Mouse (Mus musculus) MEL (cell line): ENCODE measurements around the gene 4931409K22Rik. TPM values are rescaled to one million over a fixed set of nuclear protein-coding genes. Genes with fewer than 3 reads are reported as not detected.

Experiments used
- DNase-seq: peaks from one replicate; pipeline ENCODE4 v3.0.0; 2011; ENCODE audit warnings: low read depth, low spot score
- H3K27ac ChIP-seq: 2 replicates; pipeline ENCODE4 v1.5.1; 2012; ENCODE audit warnings: low read depth, mild to moderate bottlenecking, control low read depth, low read length, moderate library complexity; ENCODE audit not compliant: control insufficient read depth
- H3K27me3 ChIP-seq, 2 experiments: fragments of 150-350 bp in 1 of 2; sonication (generic) in 1 of 2; 2 replicates each; pipeline ENCODE4 v1.6.1; 2012; ENCODE audit warnings: low read length in 2 of 2, mild to moderate bottlenecking in 2 of 2, improper control_type of control experiment in 1 of 2, moderate library complexity in 1 of 2; ENCODE audit not compliant: insufficient read depth in 2 of 2, control insufficient read depth in 1 of 2
- H3K36me3 ChIP-seq, 2 experiments: 2 replicates each; pipeline ENCODE4 v1.6.1; 2012 to 2014; ENCODE audit warnings: low read length in 2 of 2, improper control_type of control experiment in 1 of 2, inconsistent platforms in 1 of 2, mild to moderate bottlenecking in 1 of 2; ENCODE audit not compliant: insufficient read depth in 2 of 2, control insufficient read depth in 1 of 2
- H3K4me1 ChIP-seq, 2 experiments: fragments of 150-350 bp in 1 of 2; sonication (generic) in 1 of 2; 2 replicates each; pipeline ENCODE4 v1.6.1; 2012; ENCODE audit warnings: low read length in 2 of 2, improper control_type of control experiment in 1 of 2, mild to moderate bottlenecking in 1 of 2; ENCODE audit not compliant: insufficient read depth in 2 of 2, control insufficient read depth in 1 of 2
- H3K4me3 ChIP-seq, 2 experiments: fragments of 150-350 bp in 1 of 2; sonication (generic) in 1 of 2; 2 replicates each; pipeline ENCODE4 v1.5.1; 2012; ENCODE audit warnings: low read depth in 2 of 2, low read length in 2 of 2, mild to moderate bottlenecking in 2 of 2, moderate library complexity in 2 of 2, control low read depth in 1 of 2, improper control_type of control experiment in 1 of 2; ENCODE audit not compliant: control insufficient read depth in 1 of 2, insufficient read depth in 1 of 2
- H3K79me2 ChIP-seq: 2 replicates; pipeline ENCODE4 v1.6.1; 2012; ENCODE audit warnings: mild to moderate bottlenecking, low read length, moderate library complexity; ENCODE audit not compliant: control insufficient read depth, poor library complexity, insufficient read depth
- H3K9ac ChIP-seq: 2 replicates; pipeline ENCODE4 v1.6.1; 2012; ENCODE audit warnings: low read depth, mild to moderate bottlenecking, control low read depth, low read length, moderate library complexity; ENCODE audit not compliant: control insufficient read depth, poor library complexity, severe bottlenecking
- H3K9me3 ChIP-seq: fragments of 150-350 bp; sonication (generic); replicated peaks from 2 replicates; pipeline ENCODE4 v1.6.1; 2012; ENCODE audit warnings: mild to moderate bottlenecking, low read length, improper control_type of control experiment, moderate library complexity; ENCODE audit not compliant: insufficient read depth
- CHD1 ChIP-seq: IDR thresholded peaks from 2 replicates; pipeline ENCODE4 v1.6.1; 2012; ENCODE audit warnings: low read depth, mild to moderate bottlenecking, inconsistent platforms, low read length, improper control_type of control experiment
- CHD2 ChIP-seq: IDR thresholded peaks from 2 replicates; pipeline ENCODE4 v1.6.1; 2011; ENCODE audit warnings: low read length, improper control_type of control experiment
- CTCF ChIP-seq, 3 experiments: IDR thresholded peaks in 2 of 3; conservative IDR thresholded peaks in 1 of 3; 2 replicates each; pipeline ENCODE4 v1.5.1; 2011 to 2012; ENCODE audit warnings: low read length in 3 of 3, low read depth in 2 of 3, mild to moderate bottlenecking in 2 of 3, improper control_type of control experiment in 1 of 3, inconsistent platforms in 1 of 3, mixed read lengths in 1 of 3, moderate library complexity in 1 of 3; ENCODE audit not compliant: control insufficient read depth in 1 of 3, insufficient read depth in 1 of 3, poor library complexity in 1 of 3, severe bottlenecking in 1 of 3
- E2F4 ChIP-seq: IDR thresholded peaks from 2 replicates; pipeline ENCODE4 v1.6.1; 2011; ENCODE audit warnings: low read depth, low read length, improper control_type of control experiment, borderline replicate concordance
- GATA1 ChIP-seq: IDR thresholded peaks from 2 replicates; pipeline ENCODE4 v1.6.1; 2011; ENCODE audit warnings: low read depth, low read length, improper control_type of control experiment
- HCFC1 ChIP-seq: IDR thresholded peaks from 2 replicates; pipeline ENCODE4 v1.6.1; 2012; ENCODE audit warnings: low read depth, mild to moderate bottlenecking, inconsistent platforms, low read length, improper control_type of control experiment, moderate library complexity
- KAT2A ChIP-seq: conservative IDR thresholded peaks from 2 replicates; pipeline ENCODE4 v1.6.1; 2012; ENCODE audit warnings: low read depth, low read length, improper control_type of control experiment, inconsistent platforms
- MAX ChIP-seq: IDR thresholded peaks from 2 replicates; pipeline ENCODE4 v1.6.1; 2011; ENCODE audit warnings: low read length, improper control_type of control experiment
- MAZ ChIP-seq: IDR thresholded peaks from 2 replicates; pipeline ENCODE4 v1.6.1; 2012; ENCODE audit warnings: low read depth, mild to moderate bottlenecking, inconsistent platforms, low read length, improper control_type of control experiment
- MXI1 ChIP-seq: IDR thresholded peaks from 2 replicates; pipeline ENCODE4 v1.6.1; 2011; ENCODE audit warnings: mild to moderate bottlenecking, low read depth, low read length, improper control_type of control experiment
- MYB ChIP-seq: IDR thresholded peaks from 2 replicates; pipeline ENCODE4 v1.6.1; 2011; ENCODE audit warnings: mild to moderate bottlenecking, low read depth, low read length, improper control_type of control experiment
- MYC ChIP-seq: IDR thresholded peaks from 2 replicates; pipeline ENCODE4 v1.6.1; 2011; ENCODE audit warnings: low read depth, mild to moderate bottlenecking, low read length, improper control_type of control experiment, moderate library complexity
- POLR2A ChIP-seq, 2 experiments: IDR thresholded peaks; 2 replicates each; pipeline ENCODE4 v1.6.1; 2011 to 2012; ENCODE audit warnings: low read length in 2 of 2, mild to moderate bottlenecking in 2 of 2, control low read depth in 1 of 2, improper control_type of control experiment in 1 of 2, low read depth in 1 of 2, moderate library complexity in 1 of 2; ENCODE audit not compliant: control insufficient read depth in 1 of 2, insufficient read depth in 1 of 2, poor library complexity in 1 of 2
- POLR2AphosphoS2 ChIP-seq: IDR thresholded peaks from 2 replicates; pipeline ENCODE4 v1.6.1; 2011; ENCODE audit warnings: low read length, improper control_type of control experiment
- POLR2AphosphoS5 ChIP-seq: IDR thresholded peaks from 2 replicates; pipeline ENCODE4 v1.6.1; 2012; ENCODE audit warnings: low read depth, borderline replicate concordance, mild to moderate bottlenecking, inconsistent platforms, low read length, moderate library complexity, mixed read lengths
- RCOR1 ChIP-seq: IDR thresholded peaks from 2 replicates; pipeline ENCODE4 v1.6.1; 2012; ENCODE audit warnings: low read depth, mild to moderate bottlenecking, inconsistent platforms, low read length, improper control_type of control experiment
- SMC3 ChIP-seq: IDR thresholded peaks from 2 replicates; pipeline ENCODE4 v1.6.1; 2011; ENCODE audit warnings: low read depth, low read length, improper control_type of control experiment
- TBP ChIP-seq: IDR thresholded peaks from 2 replicates; pipeline ENCODE4 v1.8.0; 2011; ENCODE audit warnings: low read depth, low read length, improper control_type of control experiment
- TCF12 ChIP-seq: IDR thresholded peaks from 2 replicates; pipeline ENCODE4 v1.6.1; 2014; ENCODE audit warnings: low read depth, mild to moderate bottlenecking, inconsistent platforms, low read length, improper control_type of control experiment, moderate library complexity
- UBTF ChIP-seq: IDR thresholded peaks from 2 replicates; pipeline ENCODE4 v1.6.1; 2012; ENCODE audit warnings: low read depth, mild to moderate bottlenecking, inconsistent platforms, low read length, improper control_type of control experiment, moderate library complexity, borderline replicate concordance; ENCODE audit not compliant: insufficient read depth
- USF1 ChIP-seq: IDR thresholded peaks from 2 replicates; pipeline ENCODE4 v1.6.1; 2014; ENCODE audit warnings: low read depth, mild to moderate bottlenecking, inconsistent platforms, low read length, improper control_type of control experiment, moderate library complexity
- ZMIZ1 ChIP-seq: IDR thresholded peaks from 2 replicates; pipeline ENCODE4 v1.6.1; 2012; ENCODE audit warnings: low read depth, mild to moderate bottlenecking, inconsistent platforms, low read length, improper control_type of control experiment, moderate library complexity
- ZNF384 ChIP-seq: IDR thresholded peaks from 2 replicates; pipeline ENCODE4 v1.6.1; 2012; ENCODE audit warnings: low read depth, mild to moderate bottlenecking, inconsistent platforms, low read length, improper control_type of control experiment
- polyA plus RNA-seq, 2 experiments: library from polyadenylated mRNA; stranded (reverse) in 1 of 2; unstranded in 1 of 2; fragments of >175 nt in 1 of 2; fragments of >200 nt in 1 of 2; gene quantifications; 2 replicates each; pipeline versions ENCODE4 v1.2.1 to v1.2.4; 2012; ENCODE audit warnings: low replicate concordance in 2 of 2, low read depth in 1 of 2; ENCODE audit not compliant: insufficient read length in 2 of 2, insufficient read depth in 1 of 2, missing spikeins in 1 of 2
- total RNA-seq: library from RNA; depleted of rRNA; stranded (reverse); fragments of 300-350 nt; gene quantifications from 2 replicates; pipeline ENCODE4 v1.2.3, GENCODE M21; 2012; rRNA removed

Gene 4931409K22Rik
- total RNA-seq: not detected in 2 replicates
- not detected for polyA plus RNA-seq

DNA sequence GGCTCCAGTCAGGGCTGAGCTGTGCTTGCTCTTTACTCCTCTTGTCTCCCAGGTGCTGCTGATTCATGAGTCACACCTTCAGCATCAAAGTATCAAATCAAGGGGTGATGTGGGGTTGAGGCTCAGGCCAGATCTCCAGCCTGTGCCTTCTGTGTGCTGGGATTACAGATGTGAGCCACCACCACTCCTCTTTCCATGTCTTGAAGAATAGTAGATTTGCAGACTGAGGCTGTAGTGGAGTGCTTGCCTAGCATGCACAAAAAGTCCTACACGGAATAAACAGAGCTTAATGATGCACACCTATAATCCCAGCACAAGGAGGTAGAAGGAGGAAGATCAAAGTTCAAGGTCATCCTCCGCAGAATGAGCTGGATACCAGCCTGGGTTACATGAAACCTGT, at the start of gene 4931409K22Rik:
Gene 4931409K22Rik (minus strand): TSS at position 101 of the 400 bp plus-strand sequence.
- Histone ChIP-seq H3K79me2 (no peaks in the 10 kb centered on the region), H3K27ac (no peak within 1 kb of the TSS)
- TF ChIP-seq SMC3 (no peak), GATA1 (no peak), MYB (no peak), MAX (no peak), POLR2AphosphoS2 (no peak)
- TF ChIP-seq, all 39 proteins: peak for 0
- Histone ChIP-seq H3K4me1 (no peaks in the 10 kb centered on the region), H3K9ac (no peak within 1 kb of the TSS), H3K36me3 (no peaks in the 10 kb centered on the region), H3K27me3 (peaks cover 11 to 20% of the 10 kb centered on the region in 2 experiments), H3K4me3 (no peak within 1 kb of the TSS), H3K9me3 (no peaks in the 10 kb centered on the region)
- DNase-seq: no peak

DNA sequence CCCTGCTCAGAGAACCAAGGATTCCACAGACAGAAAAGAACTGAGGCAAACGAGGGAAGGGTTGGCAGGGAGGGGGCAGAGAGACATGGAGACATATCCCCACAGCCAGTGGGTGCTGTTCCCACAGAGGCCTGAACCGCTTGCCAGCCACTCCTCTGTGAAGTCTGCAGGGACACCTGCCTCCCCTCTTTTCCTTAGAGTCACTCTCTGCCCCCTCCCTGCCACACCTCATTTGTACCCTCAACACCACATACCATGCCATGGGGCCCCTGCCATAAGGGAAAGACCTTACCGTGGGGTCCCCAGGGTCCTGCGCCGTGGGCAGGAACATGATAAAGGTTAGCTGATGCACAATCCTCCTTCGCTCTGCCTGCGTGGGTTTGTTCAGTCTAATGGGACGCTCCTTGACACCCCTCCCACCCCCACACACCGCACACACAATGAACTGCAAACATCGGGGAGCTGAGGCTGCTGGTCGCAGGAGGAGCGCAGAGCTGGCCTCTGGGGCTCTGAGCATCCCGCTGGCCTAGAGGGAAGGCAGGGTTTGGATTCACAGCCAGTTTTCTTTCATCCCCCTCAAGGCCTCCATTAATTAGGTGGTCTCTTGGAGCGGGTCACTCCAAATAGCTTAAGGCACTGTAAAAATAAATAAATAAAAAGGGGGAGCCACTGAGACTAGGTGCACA, 49.5 kb upstream of the 4931409K22Rik start:
- H3K9ac ChIP-seq: no peak overlapping the region
- H3K4me3 ChIP-seq: no peak overlapping the region
- no peaks in the 10 kb centered on the region for H3K9me3 ChIP-seq
- no peaks in the 10 kb centered on the region; the same call in 1 of the 2 replicates for H3K79me2 ChIP-seq
- no peak overlapping the region for H3K27ac ChIP-seq
- no peaks in the 10 kb centered on the region for H3K36me3 ChIP-seq
- TF ChIP-seq SMC3 (no peak), POLR2AphosphoS5 (no peak), ZMIZ1 (no peak), RCOR1 (no peak), CTCF (IDR thresholded peaks at IDR 0.05 in 2 of 3, conservative IDR thresholded peaks at IDR 0.05 in 1 of 3; ENCODE audit: control insufficient read depth in 1 of 3, insufficient read depth in 1 of 3, low read depth in 2 of 3, low read length in 3 of 3, poor library complexity in 1 of 3, severe bottlenecking in 1 of 3) (no peak), CHD1 (no peak), POLR2A (IDR thresholded peaks at IDR 0.05; ENCODE audit: control insufficient read depth in 1 of 2, insufficient read depth in 1 of 2, low read depth in 1 of 2, low read length in 2 of 2, poor library complexity in 1 of 2) (no peak), UBTF (no peak)
- no peak for DNase-seq
- peaks cover 41 to 60% of the 10 kb centered on the region in 2 experiments for H3K27me3 ChIP-seq
- peaks cover 0 to 2% of the 10 kb centered on the region in 2 experiments; a peak in 1 of 4 replicates for H3K4me1 ChIP-seq

DNA sequence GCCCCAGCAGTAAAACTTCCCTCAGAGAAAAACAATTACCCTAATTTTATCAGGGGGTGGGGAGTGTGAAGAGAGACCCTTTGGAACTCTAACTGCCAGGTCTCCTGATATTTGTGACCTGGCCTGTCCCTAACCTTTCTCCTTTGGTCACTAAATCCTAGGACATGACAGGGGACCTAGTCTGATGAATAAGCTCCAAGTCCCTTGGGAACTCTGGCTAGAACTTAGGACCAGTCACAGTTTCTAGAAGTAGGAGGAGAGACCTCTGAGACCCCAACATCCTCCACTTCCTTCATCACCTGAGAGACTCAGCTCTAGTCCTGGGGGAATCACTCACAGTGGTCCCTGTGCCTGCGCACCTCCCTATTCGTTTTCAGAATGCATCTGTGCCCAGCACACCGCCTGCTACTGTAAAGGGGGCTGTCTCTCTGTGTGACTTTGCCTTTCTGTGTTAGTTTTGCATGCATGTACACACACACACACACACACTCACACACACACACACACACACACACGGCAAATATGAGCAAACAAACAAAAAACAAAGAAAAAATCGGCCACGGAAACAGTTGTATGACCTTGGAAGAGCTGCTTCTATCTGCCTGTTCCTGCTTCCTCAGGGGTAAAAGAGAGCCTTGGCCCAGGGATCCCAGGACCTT, 48.8 kb upstream of the 4931409K22Rik start:
- TF ChIP-seq RCOR1 (no peak), HCFC1 (no peak), ZNF384 (no peak), MXI1 (no peak), MYC (no peak), SMC3 (no peak), MAZ (no peak), TCF12 (no peak), USF1 (no peak), ZMIZ1 (no peak), KAT2A (no peak), E2F4 (no peak), MAX (no peak), MYB (no peak), CHD2 (no peak), TBP (no peak)
- Histone ChIP-seq H3K4me3 (peak overlapping the region in 1 of 2 experiments; percentile 37; a peak in 1 of 4 replicates), H3K9ac (no peak overlapping the region), H3K4me1 (peaks cover 0 to 2% of the 10 kb centered on the region in 2 experiments; a peak in 1 of 4 replicates), H3K27me3 (peaks cover 44 to 67% of the 10 kb centered on the region in 2 experiments), H3K27ac (no peak overlapping the region), H3K9me3 (no peaks in the 10 kb centered on the region), H3K36me3 (no peaks in the 10 kb centered on the region), H3K79me2 (no peaks in the 10 kb centered on the region; the same call in 1 of the 2 replicates)
- DNase-seq: no peak
